Mouse (Mus musculus): ENCODE data around the gene Apobr. TPM values are rescaled to one million over a fixed set of nuclear protein-coding genes. Genes with fewer than 3 reads are reported as not detected.

Gene Apobr
- polyA plus RNA-seq, 1 experiment: 2.3 TPM

DNA sequence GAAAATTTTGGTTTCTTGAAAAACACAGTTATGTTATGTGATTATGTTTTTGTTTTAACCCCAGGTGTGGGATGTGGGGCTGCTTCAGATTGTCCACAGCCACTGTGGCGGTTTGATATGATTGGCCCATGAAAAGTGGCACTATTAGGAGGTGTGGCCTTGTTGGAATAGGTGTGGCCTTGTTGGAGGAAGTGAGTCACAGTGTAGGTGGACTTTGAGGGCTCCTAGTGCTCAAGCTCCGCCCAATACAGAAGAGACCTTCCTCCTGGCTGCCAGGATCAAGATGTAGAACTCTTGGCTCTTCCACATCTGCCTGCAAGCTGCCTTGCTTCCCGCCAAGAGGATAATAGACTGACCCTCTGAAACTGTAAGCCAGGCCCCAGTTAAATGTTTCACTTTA lies 28.0 kb downstream of the Apobr start:
- Histone ChIP-seq H3K27me3 (ENCODE audit: control insufficient read depth, insufficient read depth, low read length) (no peaks in the 10 kb centered on the region), H3K4me3 (ENCODE audit: low read depth, low read length) (no peak overlapping the region), H3K4me1 (ENCODE audit: control insufficient read depth, insufficient read depth, insufficient read length, low read length) (no peaks in the 10 kb centered on the region; the same call in 1 of the 2 replicates), H3K27ac (ENCODE audit: insufficient read depth, low read depth, low read length) (no peak overlapping the region), H3K36me3 (ENCODE audit: control insufficient read depth, insufficient read depth, low read length) (no peaks in the 10 kb centered on the region)
- TF ChIP-seq POLR2A (IDR thresholded peaks at IDR 0.05; ENCODE audit: low read depth, low read length) (no peak), CTCF (IDR thresholded peaks at IDR 0.05; ENCODE audit: extremely low read depth, insufficient read length, insufficient replicate concordance, low read depth, low read length) (no peak)
- 94% methylated on average over 3 of the region's 3 CpGs for WGBS

DNA sequence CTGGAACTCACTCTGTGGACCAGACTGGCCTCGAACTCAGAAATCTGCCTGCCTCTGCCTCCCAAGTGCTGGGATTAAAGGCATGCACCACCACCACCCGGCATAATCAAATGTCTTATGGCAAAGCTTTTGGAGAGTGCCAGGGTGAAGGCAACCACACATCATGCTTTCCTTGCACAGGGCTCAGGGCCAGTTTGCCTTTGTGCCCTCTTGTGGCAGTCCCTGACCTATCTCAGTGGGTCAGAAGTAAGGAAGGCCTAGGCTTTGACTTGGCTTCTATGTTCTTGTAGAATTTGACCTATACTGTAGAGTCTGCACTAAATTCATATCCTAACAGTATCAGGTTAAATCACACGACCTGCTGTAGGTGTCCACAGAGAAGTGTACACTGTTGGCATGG lies 32.0 kb downstream of the Apobr start:
- no peaks in the 10 kb centered on the region for H3K27me3 ChIP-seq (ENCODE audit: control insufficient read depth, insufficient read depth, low read length)
- H3K36me3 ChIP-seq (ENCODE audit: control insufficient read depth, insufficient read depth, low read length): no peaks in the 10 kb centered on the region
- H3K27ac ChIP-seq (ENCODE audit: insufficient read depth, low read depth, low read length): no peak overlapping the region
- WGBS: 74% methylated on average over 3 of the region's 3 CpGs
- TF ChIP-seq POLR2A (IDR thresholded peaks at IDR 0.05; ENCODE audit: low read depth, low read length) (no peak), CTCF (IDR thresholded peaks at IDR 0.05; ENCODE audit: extremely low read depth, insufficient read length, insufficient replicate concordance, low read depth, low read length) (no peak)
- H3K4me1 ChIP-seq (ENCODE audit: control insufficient read depth, insufficient read depth, insufficient read length, low read length): no peaks in the 10 kb centered on the region; the same call in 1 of the 2 replicates
- H3K4me3 ChIP-seq (ENCODE audit: low read depth, low read length): no peak overlapping the region

DNA sequence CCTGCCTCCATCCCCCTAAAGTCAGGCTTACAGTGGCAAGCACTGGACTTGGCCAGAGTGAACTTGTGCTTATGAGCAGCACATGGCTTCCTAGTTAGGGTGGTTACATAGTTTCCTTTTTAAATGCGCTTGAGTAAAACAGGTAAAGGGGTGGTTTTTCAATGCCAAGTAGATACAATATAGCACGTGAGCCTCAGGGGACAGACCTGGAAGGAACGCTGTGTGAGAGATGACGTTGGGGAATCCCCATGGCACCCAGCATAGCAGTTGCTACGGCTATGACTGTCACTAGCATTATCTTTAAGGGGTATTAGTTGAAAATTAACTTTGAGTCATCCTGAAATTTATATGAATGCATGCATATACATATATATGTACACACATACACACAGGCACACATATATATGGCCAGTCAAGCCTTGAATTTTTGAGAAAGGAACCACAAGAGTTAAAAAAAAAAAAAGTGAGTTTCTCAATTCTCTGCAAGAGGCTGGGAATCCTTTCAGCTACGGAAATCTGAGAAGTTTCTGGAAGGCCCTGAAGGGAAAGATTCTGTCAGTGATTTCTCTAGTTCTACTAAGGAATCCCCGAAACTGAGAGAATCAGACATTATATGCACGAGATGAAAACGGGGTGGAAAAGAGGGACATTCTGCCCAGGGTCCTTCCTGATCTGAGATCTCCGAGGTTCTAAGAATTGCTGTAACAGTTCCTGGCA lies 35.0 kb downstream of the Apobr start:
- Histone ChIP-seq H3K36me3 (ENCODE audit: control insufficient read depth, insufficient read depth, low read length) (no peaks in the 10 kb centered on the region), H3K27ac (ENCODE audit: insufficient read depth, low read depth, low read length) (no peak overlapping the region), H3K4me1 (ENCODE audit: control insufficient read depth, insufficient read depth, insufficient read length, low read length) (no peaks in the 10 kb centered on the region; the same call in 1 of the 2 replicates), H3K4me3 (ENCODE audit: low read depth, low read length) (no peak overlapping the region), H3K27me3 (ENCODE audit: control insufficient read depth, insufficient read depth, low read length) (no peaks in the 10 kb centered on the region)
- TF ChIP-seq POLR2A (IDR thresholded peaks at IDR 0.05; ENCODE audit: low read depth, low read length): no peak
- TF ChIP-seq CTCF (IDR thresholded peaks at IDR 0.05; ENCODE audit: extremely low read depth, insufficient read length, insufficient replicate concordance, low read depth, low read length): no peak
- 65% methylated on average over 10 of the region's 10 CpGs for WGBS

DNA sequence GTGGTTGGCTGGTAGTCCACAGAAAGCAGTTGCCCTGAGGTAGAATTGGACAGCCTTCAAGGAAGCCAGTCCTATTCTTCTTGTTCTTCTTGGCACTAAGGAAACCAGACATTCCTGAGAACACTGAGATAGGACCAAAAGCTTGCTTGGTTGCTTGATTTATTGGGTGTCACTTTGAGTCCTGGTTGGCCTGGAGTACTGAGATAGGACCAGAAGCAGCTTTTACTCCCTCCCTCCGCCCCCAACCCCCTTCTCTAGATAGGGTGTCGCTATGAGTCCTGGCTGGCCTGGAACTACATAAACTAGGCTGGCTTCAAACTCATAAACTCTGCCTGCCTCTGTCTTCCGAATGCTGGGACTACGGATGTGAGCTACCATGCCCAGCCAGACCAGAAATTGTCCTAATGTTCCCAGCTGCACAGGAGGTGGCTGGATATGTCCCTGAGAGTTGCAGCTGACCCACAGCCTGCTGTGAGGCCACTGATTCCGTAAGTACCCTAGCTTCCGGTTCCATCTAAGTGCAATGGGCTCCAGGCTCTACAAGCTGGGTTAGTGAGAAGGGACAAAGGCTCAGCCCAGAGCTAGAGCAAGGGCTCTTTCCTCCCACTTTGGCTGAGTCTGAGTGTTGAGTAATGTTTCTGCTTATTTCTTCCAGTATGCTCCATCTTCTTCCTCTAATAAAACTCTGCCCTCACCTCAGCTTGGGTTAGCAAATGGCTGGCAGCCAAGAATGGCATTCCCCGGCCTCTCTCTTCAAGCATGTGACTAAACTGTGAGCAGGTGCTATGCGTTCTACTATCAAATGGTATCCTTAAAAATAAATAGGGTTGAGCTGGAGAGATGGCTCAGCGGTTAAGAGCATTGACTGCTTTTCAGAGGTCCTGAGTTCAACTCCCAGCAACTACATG lies 37.0 kb downstream of the Apobr start:
- no peak overlapping the region for H3K4me3 ChIP-seq (ENCODE audit: low read depth, low read length)
- no peaks in the 10 kb centered on the region for H3K36me3 ChIP-seq (ENCODE audit: control insufficient read depth, insufficient read depth, low read length)
- no peak for TF ChIP-seq CTCF (IDR thresholded peaks at IDR 0.05; ENCODE audit: extremely low read depth, insufficient read length, insufficient replicate concordance, low read depth, low read length)
- TF ChIP-seq POLR2A (IDR thresholded peaks at IDR 0.05; ENCODE audit: low read depth, low read length): no peak
- H3K27ac ChIP-seq (ENCODE audit: insufficient read depth, low read depth, low read length): no peak overlapping the region
- 48% methylated on average over 9 of the region's 9 CpGs for WGBS
- peaks cover 7% of the 10 kb centered on the region; the same call in 1 of the 2 replicates for H3K4me1 ChIP-seq (ENCODE audit: control insufficient read depth, insufficient read depth, insufficient read length, low read length)
- H3K27me3 ChIP-seq (ENCODE audit: control insufficient read depth, insufficient read depth, low read length): no peaks in the 10 kb centered on the region

DNA sequence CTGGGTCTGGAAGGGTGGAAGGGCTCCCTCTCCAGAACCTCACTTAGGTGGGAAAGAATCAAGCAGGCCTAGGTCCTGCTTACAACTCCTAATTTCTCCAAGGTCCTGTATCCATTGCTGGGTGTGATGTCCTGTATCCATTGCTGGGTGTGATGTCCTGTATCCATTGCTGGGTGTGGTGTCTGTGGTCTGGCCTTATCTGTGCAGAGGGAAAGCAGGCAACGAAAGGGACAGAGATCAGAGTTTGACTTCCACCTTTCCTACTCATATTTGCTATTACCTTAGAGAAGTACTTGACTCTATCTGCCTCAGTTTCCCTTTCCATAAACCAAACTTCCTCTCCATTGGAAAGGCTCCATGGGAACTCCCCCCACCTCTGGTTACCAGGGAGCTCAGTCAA lies 38.6 kb downstream of the Apobr start:
- H3K4me1 ChIP-seq (ENCODE audit: control insufficient read depth, insufficient read depth, insufficient read length, low read length): peaks cover 7% of the 10 kb centered on the region; the same call in 1 of the 2 replicates
- no peak overlapping the region for H3K4me3 ChIP-seq (ENCODE audit: low read depth, low read length)
- no peak overlapping the region for H3K27ac ChIP-seq (ENCODE audit: insufficient read depth, low read depth, low read length)
- TF ChIP-seq CTCF (IDR thresholded peaks at IDR 0.05; ENCODE audit: extremely low read depth, insufficient read length, insufficient replicate concordance, low read depth, low read length): no peak
- TF ChIP-seq POLR2A (IDR thresholded peaks at IDR 0.05; ENCODE audit: low read depth, low read length): no peak
- no peaks in the 10 kb centered on the region for H3K27me3 ChIP-seq (ENCODE audit: control insufficient read depth, insufficient read depth, low read length)
- no peaks in the 10 kb centered on the region for H3K36me3 ChIP-seq (ENCODE audit: control insufficient read depth, insufficient read depth, low read length)
- 54% methylated on average over 1 of the region's 1 CpGs for WGBS

DNA sequence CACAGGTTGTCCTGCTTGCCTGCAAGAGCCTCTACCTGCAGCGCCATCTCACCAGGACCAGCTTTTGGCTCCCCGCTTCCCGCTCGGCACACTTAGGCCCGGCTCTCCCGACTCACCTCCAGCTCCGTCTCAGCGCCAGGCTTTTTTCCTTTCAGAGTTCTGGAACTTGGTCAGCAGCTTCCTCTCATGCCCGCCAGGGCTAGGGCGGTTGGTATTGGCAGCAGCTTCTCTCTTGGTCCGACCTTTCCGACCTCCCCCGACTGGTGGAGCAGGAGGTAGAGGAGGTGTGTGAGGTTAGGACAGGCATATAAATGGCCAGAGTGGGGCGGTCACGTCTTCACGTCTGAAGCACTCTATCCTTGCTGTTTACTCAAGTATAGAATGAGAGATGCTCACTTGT lies 40.0 kb downstream of the Apobr start:
- Histone ChIP-seq H3K4me1 (ENCODE audit: control insufficient read depth, insufficient read depth, insufficient read length, low read length) (peaks cover 8% of the 10 kb centered on the region; the same call in 1 of the 2 replicates), H3K27me3 (ENCODE audit: control insufficient read depth, insufficient read depth, low read length) (no peaks in the 10 kb centered on the region), H3K4me3 (ENCODE audit: low read depth, low read length) (peak overlapping the region; percentile 52), H3K27ac (ENCODE audit: insufficient read depth, low read depth, low read length) (peak overlapping the region; percentile 64; the same call in 1 of the 2 replicates), H3K36me3 (ENCODE audit: control insufficient read depth, insufficient read depth, low read length) (no peaks in the 10 kb centered on the region)
- TF ChIP-seq CTCF (IDR thresholded peaks at IDR 0.05; ENCODE audit: extremely low read depth, insufficient read length, insufficient replicate concordance, low read depth, low read length): no peak
- TF ChIP-seq POLR2A (IDR thresholded peaks at IDR 0.05; ENCODE audit: low read depth, low read length): 0 out of 2 replicates have a peak, but pooled peaks have one; percentile 23
- WGBS: 86% methylated on average over 16 of the region's 16 CpGs

DNA sequence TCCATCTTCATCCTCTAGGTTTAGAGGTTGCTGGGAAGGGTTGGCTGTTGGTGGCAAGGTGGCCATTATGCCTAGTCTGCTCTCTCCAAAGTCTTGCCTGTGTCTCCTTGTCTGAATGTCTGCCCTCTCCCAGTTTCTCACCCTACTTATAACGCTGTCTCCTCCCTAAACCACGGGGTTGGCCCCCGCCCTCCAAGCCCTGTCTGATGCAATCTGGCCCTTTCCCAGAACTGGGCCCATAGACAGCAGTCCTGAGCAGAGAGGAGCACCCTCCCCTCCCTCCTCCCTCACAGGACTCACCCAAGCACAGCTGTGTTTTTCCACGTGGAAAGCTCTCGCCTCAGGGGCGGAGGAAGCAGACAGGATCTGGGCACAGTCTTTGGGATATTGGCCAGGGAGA lies 40.6 kb downstream of the Apobr start:
- no peak for TF ChIP-seq CTCF (IDR thresholded peaks at IDR 0.05; ENCODE audit: extremely low read depth, insufficient read length, insufficient replicate concordance, low read depth, low read length)
- TF ChIP-seq POLR2A (IDR thresholded peaks at IDR 0.05; ENCODE audit: low read depth, low read length): peak; percentile 48; the same call in 1 of the 2 replicates
- 6% methylated on average over 6 of the region's 6 CpGs for WGBS
- Histone ChIP-seq H3K4me1 (ENCODE audit: control insufficient read depth, insufficient read depth, insufficient read length, low read length) (peaks cover 8% of the 10 kb centered on the region; the same call in 1 of the 2 replicates), H3K36me3 (ENCODE audit: control insufficient read depth, insufficient read depth, low read length) (no peaks in the 10 kb centered on the region), H3K4me3 (ENCODE audit: low read depth, low read length) (peak overlapping the region; percentile 13; the same call in 1 of the 2 replicates), H3K27ac (ENCODE audit: insufficient read depth, low read depth, low read length) (peak overlapping the region; percentile 64), H3K27me3 (ENCODE audit: control insufficient read depth, insufficient read depth, low read length) (no peaks in the 10 kb centered on the region)
